Mouse (Mus musculus): ENCODE measurements at regions not wholly inside any gene's neighbourhood (a gene's known extent, or its start where the extent isn't known, plus 50 kb on each side); places are given as distances from the start of the nearest gene placed in this dataset.

GRCm38 (mm10) chr6:117613656-117614350 is 227.2 kb upstream of the Zfp637 start:
- DNase-seq (ENCODE audit: low read depth, low spot score) = no peak

GRCm38 (mm10) chr6:117614386-117614785 is 226.6 kb upstream of the Zfp637 start:
- no peak for DNase-seq (ENCODE audit: low read depth, low spot score)

GRCm38 (mm10) chr6:117617168-117617567 is 223.8 kb upstream of the Zfp637 start:
- no peak for DNase-seq (ENCODE audit: low read depth, low spot score)

GRCm38 (mm10) chr6:117617951-117618350 is 223.0 kb upstream of the Zfp637 start:
- no peak for DNase-seq (ENCODE audit: low read depth, low spot score)

GRCm38 (mm10) chr6:117619606-117620005 is 221.4 kb upstream of the Zfp637 start:
- DNase-seq (ENCODE audit: low read depth, low spot score) = no peak

- no peak for DNase-seq (ENCODE audit: low read depth, low spot score)
Measured at GRCm38 (mm10) chr6:117622446-117622845, 218.5 kb upstream of the Zfp637 start.

- DNase-seq (ENCODE audit: low read depth, low spot score) = no peak
Measured at GRCm38 (mm10) chr6:117622946-117623345, 218.0 kb upstream of the Zfp637 start.

- no peak for DNase-seq (ENCODE audit: low read depth, low spot score)
Measured at GRCm38 (mm10) chr6:117625716-117626115, 215.3 kb upstream of the Zfp637 start.

GRCm38 (mm10) chr6:117627461-117627860 is 213.5 kb upstream of the Zfp637 start:
- DNase-seq (ENCODE audit: low read depth, low spot score) = no peak

- DNase-seq (ENCODE audit: low read depth, low spot score) = no peak
Measured at GRCm38 (mm10) chr6:117646628-117647027, 194.4 kb upstream of the Zfp637 start.

GRCm38 (mm10) chr6:117650541-117650940 is 190.4 kb upstream of the Zfp637 start:
- no peak for DNase-seq (ENCODE audit: low read depth, low spot score)

GRCm38 (mm10) chr6:117651551-117651950 is 189.4 kb upstream of the Zfp637 start:
- DNase-seq (ENCODE audit: low read depth, low spot score) = no peak

GRCm38 (mm10) chr6:117652012-117652411 is 189.0 kb upstream of the Zfp637 start:
- no peak for DNase-seq (ENCODE audit: low read depth, low spot score)

GRCm38 (mm10) chr6:117652917-117653316 is 188.1 kb upstream of the Zfp637 start:
- no peak for DNase-seq (ENCODE audit: low read depth, low spot score)

- no peak for DNase-seq (ENCODE audit: low read depth, low spot score)
Measured at GRCm38 (mm10) chr6:117653886-117654425, 187.0 kb upstream of the Zfp637 start.

- no peak for DNase-seq (ENCODE audit: low read depth, low spot score)
Measured at GRCm38 (mm10) chr6:117655986-117656385, 185.0 kb upstream of the Zfp637 start.

GRCm38 (mm10) chr6:117660576-117660975 is 180.4 kb upstream of the Zfp637 start:
- no peak for DNase-seq (ENCODE audit: low read depth, low spot score)

- DNase-seq (ENCODE audit: low read depth, low spot score) = no peak
Measured at GRCm38 (mm10) chr6:117662635-117663034, 178.3 kb upstream of the Zfp637 start.

GRCm38 (mm10) chr6:117670337-117670736 is 170.6 kb upstream of the Zfp637 start:
- DNase-seq (ENCODE audit: low read depth, low spot score) = no peak

- DNase-seq (ENCODE audit: low read depth, low spot score) = no peak
Measured at GRCm38 (mm10) chr6:117670792-117671525, 170.0 kb upstream of the Zfp637 start.

- DNase-seq (ENCODE audit: low read depth, low spot score) = peak; percentile 0
Measured at GRCm38 (mm10) chr6:117675059-117675800, 165.8 kb upstream of the Zfp637 start.
